Mouse (Mus musculus): ENCODE measurements at regions not wholly inside any gene's neighbourhood (a gene's known extent, or its start where the extent isn't known, plus 50 kb on each side); places are given as distances from the start of the nearest gene placed in this dataset.

DNA sequence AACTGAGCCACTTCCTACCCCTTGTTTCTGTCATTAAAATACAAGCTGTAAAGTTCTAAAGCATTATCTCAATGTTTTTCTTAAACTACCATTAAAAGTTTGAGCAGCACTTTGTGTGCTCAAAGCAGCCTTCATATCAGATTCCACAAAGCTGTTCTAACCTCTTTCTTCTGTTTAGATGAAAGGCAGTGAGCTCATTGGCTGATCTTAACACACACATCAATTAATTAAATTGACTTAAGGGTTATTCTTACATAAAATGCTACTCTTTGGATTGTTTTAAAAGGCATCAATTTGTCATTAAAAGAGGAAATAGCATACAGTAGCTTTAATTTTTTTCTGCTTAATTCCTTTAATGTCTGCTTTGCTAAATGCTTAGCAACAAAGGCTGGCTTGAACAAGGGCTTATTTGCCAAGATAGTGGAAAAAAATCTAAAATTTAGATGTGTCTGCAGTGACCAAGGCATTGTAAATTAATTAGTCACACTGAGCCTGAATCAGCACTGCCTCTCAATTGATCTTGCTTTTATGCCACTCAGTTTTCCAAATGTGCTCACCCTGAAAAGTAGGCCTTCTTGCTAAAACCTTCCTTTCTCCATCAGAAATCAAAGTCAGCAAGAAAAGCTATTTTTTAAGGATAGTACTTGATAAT, 777.5 kb downstream of the Tmem114 start:
- DNase-seq (ENCODE audit: low spot score in 2 of 2): no peak

DNA sequence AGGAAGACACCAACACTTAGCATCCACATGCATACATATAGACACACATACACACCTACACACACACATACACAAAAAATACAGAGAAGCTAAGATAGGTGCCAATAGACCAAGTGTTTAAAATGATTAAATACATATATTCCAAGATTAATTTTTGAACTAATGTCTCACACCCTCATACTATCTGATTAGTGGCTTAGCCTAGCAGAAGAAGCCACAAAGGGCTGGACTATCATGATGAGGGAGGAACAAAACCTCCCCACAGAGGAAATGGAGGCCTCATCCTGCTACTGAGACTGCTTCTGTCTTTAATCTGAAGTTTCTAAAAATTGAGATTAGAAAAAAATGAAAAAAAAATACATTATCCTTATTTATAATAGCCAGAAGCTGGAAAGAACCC, 780.6 kb downstream of the Tmem114 start:
- no peak for DNase-seq (ENCODE audit: low spot score in 2 of 2)

DNA sequence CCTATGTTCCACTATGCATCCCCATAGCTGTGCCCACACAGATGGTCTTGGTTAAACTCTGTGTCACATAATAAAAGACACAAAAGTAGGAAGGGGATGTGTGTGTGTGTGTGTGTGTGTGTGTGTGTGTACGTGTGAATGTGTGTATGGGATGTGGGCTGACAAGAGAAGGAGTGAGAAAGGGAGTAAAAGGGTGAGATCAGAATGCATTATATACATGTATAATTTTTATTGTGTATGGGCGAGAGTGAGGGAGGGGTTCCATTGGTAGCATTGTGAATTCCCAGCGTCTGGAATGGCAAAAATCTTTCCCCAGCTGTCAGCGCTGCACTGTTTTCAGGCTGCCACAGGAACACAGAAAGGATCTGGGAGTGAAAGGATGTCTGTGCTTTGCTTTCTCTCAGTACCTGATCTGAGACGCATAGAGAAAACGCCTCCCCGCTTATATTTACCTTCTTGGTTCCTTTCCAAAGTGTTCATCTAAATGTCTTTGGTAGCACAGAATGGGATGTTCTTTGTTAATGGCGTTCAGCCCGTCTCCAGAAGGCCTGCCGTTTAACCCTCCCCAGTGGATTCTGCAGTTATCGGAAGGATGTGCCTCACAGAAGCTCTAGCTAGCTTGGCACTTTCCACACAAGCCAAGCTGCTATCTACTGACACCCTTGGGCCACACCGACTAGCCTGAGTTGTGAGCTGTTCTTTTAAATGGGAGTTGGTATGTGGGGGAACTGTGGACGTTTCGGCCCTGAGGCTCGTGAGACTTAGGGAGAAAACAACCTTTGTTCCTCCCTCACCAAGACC, 785.8 kb downstream of the Tmem114 start:
- DNase-seq (ENCODE audit: low spot score in 2 of 2): no peak

DNA sequence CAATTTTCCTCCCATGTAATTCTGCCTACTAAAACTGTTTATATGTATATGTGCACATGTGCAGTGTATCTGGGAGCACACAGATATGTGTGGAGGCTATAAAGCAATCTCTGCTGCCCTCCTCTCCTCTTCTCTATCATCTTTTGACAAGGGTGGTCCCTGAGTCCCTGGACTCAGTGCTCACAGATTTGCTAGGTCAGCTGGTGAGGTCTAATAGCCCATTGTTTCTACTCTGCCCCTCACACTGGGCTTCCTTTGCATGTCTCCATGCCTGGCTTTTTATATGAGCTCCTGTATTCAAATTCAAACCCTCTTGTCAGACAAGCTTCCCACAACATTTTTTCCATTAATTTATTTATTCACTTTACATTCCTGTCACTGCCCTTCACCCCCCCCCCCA, 786.9 kb downstream of the Tmem114 start:
- DNase-seq (ENCODE audit: low spot score in 2 of 2): no peak

DNA sequence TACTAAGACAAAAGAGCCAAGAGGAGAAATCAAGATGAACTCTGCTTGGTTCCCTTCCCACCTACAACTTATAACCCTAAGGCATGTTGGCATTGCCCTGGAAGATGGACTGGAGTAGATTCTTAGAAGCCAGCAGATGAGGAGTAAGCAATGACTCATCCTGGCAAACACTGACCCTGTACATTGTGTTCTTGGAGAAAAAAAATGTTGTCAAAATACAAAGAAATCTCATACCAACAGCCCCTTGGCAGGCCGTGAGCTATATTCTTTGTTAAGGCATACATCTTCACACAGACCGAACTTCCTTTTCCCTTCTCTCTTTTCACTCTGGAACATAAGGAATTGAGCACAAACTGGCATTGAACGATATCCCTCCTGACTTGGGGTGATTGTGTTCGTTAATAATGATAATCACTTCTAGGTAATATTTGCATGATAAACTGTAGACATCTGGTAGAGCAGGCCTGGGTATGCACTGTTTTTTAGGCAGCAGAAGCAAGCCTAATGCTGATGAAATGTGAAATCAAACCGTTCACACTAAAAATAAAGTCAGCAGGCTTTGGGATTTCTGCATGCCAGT, 787.7 kb downstream of the Tmem114 start:
- no peak for DNase-seq (ENCODE audit: low spot score in 2 of 2)

DNA sequence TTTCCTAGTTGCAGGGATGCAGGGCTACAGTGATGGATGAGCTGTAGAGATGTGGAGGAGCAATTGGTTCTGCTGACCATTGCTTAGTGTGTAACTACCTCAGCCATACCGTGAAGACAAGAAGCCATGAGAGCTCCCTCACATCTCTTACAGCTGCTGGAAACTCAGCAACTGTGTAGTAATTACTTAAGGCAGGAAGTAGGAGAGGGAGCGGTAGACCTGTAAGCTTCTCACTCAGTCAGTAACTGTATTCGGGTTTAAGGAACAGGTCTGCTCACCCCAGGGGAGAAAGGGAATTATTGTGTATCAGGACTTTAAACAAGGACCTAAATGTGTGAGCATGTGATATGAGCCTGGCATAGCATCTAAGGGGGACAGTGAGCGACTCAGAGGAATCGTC, 788.6 kb downstream of the Tmem114 start:
- DNase-seq (ENCODE audit: low spot score in 2 of 2): no peak

DNA sequence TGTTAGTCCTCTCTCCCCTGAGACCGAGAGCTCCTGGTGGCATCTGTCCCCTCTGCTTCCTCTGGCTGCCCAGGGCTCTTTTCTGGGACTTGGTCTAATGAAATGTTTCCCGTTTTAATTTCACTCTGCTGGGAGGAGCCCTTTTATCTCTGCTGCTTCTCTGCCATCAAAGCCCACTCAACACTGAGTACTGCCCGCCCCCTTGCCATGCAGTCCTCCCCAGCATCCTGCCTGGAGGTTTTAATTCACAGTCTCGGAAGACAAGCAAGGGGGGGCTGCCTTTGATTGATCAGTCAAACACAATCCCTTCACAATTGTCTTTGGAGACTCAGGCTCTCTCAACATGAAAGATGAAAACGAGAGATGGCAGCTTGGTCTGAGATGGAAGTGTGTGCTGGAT, 792.5 kb downstream of the Tmem114 start:
- no peak for DNase-seq (ENCODE audit: low spot score in 2 of 2)

DNA sequence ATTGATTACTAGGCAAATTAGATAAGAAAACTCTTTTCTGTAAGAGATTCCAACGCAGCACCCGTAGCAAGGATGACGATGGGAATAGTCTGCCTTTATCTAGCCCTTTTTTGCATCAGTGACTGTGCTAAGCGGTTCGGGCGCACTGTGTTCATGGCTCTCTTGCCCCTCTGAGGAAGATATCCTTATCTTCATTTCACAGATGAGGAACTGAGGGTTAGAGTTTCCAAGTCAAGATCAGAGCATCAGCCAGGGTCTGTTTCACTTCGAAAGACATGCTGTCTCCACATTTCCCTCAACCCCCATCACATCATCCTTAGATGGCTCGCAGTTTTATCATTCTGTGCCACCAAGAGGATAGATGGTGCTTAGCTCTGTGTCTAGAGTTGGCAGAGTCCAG, 796.6 kb downstream of the Tmem114 start:
- DNase-seq (ENCODE audit: low spot score in 2 of 2): no peak

DNA sequence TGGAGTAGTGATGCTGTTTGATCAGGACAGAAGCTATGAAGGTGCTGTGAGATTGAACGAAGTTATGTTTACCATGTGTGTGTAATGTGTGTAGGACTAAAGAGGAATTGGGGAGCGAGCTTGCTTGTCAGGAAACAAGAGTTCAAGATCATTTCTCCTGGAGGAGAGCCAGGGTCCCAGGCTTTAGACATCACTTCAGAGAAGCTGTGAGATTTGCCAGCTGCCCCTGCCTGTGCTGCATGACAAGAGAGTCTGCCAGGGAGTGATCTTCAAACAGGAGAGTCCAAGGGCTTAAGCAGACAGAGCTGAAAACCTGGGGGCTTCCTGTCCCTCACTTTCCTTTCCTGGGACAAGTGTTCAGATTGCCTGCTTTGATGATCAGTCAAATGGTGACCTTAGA, 818.3 kb downstream of the Tmem114 start:
- DNase-seq (ENCODE audit: low spot score in 2 of 2): no peak

DNA sequence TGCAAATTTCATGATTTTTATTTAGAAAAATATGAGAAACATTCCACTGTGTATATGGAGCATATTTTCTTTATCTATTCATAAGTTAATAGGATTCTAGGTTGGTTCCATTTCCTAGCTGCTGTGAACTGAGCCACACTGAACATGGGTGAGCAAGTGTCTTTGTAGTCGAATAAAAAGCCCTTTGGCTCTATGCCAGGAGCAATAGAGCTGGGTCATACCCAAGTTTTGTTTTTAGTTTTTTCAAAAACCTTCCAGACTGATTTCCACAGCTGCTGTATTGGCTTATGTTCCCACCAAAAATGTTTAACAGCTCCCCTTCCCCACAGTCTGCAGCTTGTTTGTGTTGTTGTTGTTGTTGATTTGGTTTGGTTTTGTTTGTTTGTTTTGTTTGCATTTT, 822.5 kb downstream of the Tmem114 start:
- DNase-seq (ENCODE audit: low spot score in 2 of 2): no peak

DNA sequence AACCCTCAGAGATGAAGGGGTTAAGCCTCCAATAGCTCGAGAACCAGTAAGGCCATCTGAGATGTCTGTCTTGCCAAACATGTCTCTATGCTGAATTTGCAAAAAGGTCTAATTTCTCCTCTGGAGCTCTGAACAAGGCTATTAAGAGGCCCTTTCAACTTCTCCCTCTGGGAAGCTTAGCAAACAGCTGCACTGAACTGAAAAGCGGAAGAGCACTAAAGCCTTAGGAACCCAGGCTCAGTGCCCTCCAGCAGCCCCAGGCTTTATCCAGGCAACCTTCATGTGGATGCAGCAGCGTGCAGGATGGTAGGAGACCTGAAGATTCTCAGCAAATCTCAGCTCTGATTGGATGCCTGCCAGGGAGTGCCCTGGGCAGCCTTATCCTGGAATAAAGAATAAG, 850.1 kb downstream of the Tmem114 start:
- DNase-seq (ENCODE audit: low spot score in 2 of 2): no peak

DNA sequence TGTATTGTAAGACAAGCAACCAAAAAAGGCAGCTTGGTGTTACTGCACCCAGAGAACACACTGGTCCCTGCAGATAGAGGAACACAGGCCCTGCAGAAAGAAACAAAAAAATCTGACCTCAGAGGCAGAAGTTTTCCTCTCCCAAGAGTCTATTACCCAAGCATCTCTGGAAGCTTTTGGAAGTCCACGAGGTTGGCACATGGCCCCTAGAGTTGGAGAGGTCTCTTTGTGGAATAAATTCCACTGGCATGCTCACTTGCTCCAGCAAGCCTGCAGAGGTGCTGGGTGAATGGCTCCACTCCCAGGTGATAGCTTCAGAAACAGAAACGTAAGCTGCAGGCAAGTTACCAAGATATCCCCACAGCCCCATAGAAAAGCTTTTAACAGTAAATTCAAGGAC, 864.1 kb downstream of the Tmem114 start:
- no peak for DNase-seq (ENCODE audit: low spot score in 2 of 2)

DNA sequence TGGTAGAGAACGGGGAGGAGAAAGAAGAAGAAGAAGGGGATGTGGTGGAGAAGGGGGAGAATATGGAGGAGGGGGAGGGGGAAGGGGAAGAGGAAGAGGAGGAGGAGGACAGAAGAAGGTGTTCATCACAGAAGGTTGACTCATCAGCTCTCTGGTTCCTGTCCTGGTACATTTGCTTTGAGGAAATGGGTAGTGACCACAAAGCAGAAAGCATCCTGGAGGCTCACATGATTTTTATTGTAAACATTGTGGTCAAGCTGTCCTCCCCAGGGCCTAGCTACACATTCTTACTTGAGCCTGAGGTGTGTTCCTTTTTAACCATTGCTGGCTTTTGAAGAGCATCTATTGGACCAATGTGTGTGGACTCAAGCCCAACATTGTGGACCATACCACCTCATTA, 865.8 kb downstream of the Tmem114 start:
- no peak for DNase-seq (ENCODE audit: low spot score in 2 of 2)

DNA sequence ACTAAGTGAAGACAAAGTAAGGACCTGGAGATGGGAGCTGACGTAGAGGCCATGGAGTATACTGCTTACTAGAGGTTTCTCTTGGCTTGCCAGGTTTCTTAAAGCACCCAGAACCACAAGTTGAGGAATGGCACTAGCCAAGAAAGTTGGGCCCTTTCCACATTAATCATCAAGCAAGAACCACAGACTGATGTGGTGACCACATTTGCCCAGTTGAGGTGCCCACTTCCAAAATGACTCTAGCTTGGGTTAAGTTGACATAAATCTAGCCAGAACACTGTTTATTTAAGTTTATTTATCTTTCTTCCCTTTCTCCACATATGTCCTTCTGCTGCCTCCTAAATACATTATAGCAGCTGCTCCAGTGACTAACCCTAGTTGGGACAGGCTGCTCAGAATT, 866.3 kb downstream of the Tmem114 start:
- DNase-seq (ENCODE audit: low spot score in 2 of 2): no peak

DNA sequence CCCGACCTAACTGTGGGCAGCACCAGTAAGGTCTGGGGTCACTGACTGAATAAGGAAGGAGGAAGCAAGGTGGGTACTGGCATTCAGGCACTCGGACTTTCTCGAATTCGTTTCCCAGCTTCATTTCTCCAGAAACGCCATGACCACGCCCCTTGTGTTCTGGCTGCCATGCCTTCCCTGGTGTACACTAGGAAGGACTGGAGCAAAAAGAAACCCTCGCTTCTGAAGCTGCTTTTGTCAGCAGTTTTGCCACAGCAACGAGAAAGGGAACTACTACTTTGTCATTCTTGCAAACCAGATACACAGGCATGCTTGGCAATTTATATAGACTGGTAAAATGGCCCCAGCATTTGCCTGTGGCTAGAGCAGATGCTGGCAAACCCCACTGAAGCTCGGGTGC, 869.0 kb downstream of the Tmem114 start:
- no peak for DNase-seq (ENCODE audit: low spot score in 2 of 2)

DNA sequence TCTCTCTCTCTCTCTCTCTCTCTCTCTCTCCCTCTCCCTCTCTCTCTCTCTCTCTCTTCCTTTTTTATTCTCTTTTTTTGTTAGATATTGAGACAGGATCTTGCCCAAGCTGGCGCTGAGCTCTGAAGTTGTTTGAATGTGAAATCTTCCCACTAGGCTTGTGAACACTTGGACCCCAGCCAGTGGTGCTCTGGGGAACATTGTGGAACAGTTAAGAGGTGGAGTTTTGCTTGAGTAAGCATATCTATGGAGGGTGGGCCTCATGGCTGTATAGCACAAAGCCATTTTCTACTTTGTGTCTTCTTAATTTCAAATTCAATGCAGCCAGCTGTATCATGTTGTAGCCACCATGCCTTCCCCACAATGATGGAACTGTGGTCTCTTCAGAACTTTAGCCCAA, 875.4 kb downstream of the Tmem114 start:
- no peak for DNase-seq (ENCODE audit: low spot score in 2 of 2)

DNA sequence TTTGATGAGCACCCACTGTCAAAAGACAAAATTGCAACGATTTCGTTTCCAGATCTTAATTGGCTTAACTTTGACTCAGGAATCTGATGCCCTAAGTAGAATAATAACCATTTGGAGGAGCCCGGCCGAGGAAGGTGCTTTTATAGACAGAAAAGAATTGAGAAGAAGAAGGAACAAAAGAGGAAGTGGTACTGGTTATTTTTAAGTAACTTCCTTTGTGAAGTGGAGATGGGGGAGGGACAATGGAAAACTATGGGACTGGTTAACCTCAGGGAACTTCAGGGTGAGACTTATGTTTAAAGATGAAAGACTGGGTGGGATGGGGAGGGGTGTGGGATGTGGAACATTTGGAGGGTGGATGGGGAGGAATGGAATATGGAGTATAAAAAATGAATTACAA, 880.9 kb downstream of the Tmem114 start:
- DNase-seq (ENCODE audit: low spot score in 2 of 2): no peak

DNA sequence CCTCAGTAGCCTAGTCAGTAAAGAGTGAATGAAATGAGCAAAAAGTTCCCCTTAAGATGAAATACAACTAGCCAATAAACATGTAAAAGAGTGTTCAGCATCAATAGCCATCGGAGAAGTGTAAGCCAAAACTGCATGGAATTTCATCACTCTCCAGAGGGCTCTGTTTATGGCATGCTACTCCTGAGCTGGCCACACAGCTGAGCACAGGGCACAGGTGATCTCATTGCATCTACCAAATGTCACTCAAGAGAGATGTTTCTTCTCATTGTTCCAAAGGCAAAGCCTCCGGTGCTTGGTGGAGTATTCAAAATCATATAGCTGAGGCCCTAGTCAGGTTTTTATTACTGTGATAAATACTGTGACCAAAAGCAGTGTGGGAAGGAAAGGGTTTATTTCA, 895.1 kb downstream of the Tmem114 start:
- DNase-seq (ENCODE audit: low spot score in 2 of 2): no peak

DNA sequence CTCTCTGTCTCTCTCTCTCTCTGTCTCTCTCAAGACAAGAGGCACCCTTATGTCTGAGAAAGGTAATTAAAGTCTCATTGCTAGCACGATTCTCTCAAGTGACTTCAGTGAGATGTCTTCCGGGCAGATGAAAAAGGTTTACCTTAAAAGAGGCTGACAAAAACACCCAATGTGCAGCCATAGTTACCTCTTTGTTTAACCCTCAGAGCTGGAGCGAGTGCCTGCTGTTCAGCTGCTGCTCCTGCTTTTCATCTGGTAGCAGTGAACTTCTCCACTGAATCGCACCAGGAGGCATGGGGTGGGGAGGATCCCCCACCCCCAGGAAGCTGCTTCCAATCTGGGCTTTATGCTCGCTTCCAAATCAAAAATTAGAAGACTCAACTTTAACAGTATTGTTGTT, 896.0 kb downstream of the Tmem114 start:
- no peak for DNase-seq (ENCODE audit: low spot score in 2 of 2)

DNA sequence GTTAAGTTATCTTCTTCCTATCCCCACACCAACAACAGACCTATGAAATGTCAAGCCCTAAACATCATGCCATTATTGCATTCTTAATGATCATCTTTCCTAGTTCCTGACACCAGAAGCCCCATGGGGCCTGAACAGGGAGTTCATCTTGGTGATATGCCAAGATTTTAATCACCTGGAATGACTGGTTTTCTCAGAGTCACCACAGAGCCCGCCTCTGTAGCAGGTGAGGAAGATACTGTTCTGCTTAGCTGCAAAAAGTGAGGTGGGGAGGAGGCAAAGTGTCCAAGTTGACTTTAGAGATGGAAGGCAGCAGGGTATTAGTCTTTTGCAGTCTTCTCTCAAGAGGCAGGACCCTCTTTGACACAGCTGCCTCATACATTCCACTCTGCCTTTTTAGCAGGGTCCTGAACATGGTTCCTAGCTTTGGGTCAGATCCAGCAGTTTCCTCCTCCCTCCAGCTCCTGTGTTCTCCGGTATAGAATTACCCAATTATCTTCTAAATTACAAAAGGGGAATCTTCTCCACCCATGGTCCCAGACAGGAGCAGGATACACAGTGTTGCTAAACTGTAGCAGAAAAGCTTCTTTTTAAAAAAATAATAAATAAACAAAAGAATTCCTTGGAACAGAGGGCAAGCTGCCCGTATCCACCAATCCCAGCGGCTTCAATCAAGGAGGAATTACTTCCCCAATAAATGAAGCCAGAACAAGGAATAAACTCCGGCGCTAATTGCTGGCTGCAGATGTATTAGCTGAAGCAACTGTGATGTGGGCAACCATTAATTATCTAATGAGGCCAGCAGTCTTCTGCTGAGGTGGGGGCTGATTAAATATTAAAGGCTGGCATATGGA, 896.8 kb downstream of the Tmem114 start:
- DNase-seq (ENCODE audit: low spot score in 2 of 2): no peak

DNA sequence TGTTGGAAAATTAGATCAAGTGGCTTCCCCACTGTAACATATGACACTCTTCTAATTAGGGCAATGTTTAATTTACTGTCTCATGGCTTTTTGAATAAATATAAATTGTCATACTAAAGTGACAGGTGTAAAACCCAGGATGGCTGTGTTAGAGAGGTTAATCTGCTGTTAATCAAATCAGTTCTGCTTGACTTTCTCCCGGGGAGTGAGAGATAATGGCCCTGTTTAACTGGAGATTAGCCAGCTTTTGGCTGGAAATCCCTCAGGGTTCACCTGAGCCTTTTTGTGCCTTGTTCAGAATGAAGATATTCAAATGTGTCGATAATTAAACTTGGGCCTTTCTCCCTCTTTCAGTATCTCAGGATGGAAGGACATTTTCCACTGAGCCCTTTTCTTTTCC, 906.2 kb downstream of the Tmem114 start:
- DNase-seq (ENCODE audit: low spot score in 2 of 2): no peak
